Mouse (Mus musculus): ENCODE results near the gene Spon1. TPM values are rescaled to one million over a fixed set of nuclear protein-coding genes. Genes with fewer than 3 reads are reported as not detected.
A peak's percentile ranks its signal among the peaks of the same experiment; 100 is the strongest.

Spon1 gene
- total and polyA plus RNA-seq, 3 experiments = 8.3 to 11.8 (median 11.5) TPM

GRCm38 (mm10) chr7:113730406-113731247, 35.2 kb upstream of the Spon1 start:
- H3K4me1 ChIP-seq (ENCODE audit: control insufficient read depth, insufficient read depth, low read length) = no peaks in the 10 kb centered on the region
- H3K9ac ChIP-seq (ENCODE audit: low read depth, low read length) = no peak overlapping the region
- no peak for TF ChIP-seq POLR2A (IDR thresholded peaks at IDR 0.05; ENCODE audit: insufficient read depth, low read depth, low read length)
- TF ChIP-seq CTCF (IDR thresholded peaks at IDR 0.05) = no peak
- TF ChIP-seq EP300 (IDR thresholded peaks at IDR 0.05; ENCODE audit: insufficient read depth, low read depth, low read length) = no peak
- no peaks in the 10 kb centered on the region for H3K36me3 ChIP-seq (ENCODE audit: control insufficient read depth, insufficient read depth, low read length)
- intact Hi-C loops (cut with DNase I) = no loop called here
- no peaks in the 10 kb centered on the region for H3K27me3 ChIP-seq (ENCODE audit: control insufficient read depth, insufficient read depth, low read length)
- no peak for DNase-seq
- H3K4me3 ChIP-seq = no peak overlapping the region
- H3K79me2 ChIP-seq (replicated peaks; ENCODE audit: control insufficient read depth, insufficient read depth, low read length) = no peaks in the 10 kb centered on the region
- WGBS = 89% methylated on average over 8 of the region's 8 CpGs
- H3K27ac ChIP-seq = no peak overlapping the region

DNA sequence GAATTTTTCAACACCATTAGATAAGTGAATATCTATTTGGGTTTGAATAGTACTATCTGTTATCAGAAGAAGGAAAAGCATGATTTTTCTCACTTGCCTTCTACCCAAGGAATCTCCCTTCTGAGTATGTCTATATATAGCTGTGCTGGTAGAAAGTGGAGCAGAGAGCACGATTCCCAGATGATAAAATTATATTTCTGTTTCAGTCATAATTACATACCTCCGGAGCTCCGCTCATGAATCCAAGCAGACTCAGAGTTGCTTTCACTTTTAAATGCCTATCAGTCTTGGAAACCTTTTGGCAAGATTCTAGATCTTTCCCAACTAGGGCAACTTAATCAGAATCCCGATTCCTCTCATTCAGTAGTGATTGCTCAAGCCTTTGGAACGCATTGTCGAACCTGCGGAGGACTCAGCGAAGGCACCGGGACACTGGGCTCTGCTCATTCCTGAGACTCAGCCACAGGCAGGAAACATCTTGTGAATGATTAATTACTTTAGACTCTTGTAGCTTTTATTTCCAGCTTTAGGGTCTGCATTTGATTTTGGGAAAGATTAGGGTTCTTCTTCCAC, 27.9 kb upstream of the Spon1 start:
- H3K36me3 ChIP-seq (ENCODE audit: control insufficient read depth, insufficient read depth, low read length) = no peaks in the 10 kb centered on the region

GRCm38 (mm10) chr7:113739181-113739580, 26.6 kb upstream of the Spon1 start:
- TF ChIP-seq EP300 (IDR thresholded peaks at IDR 0.05; ENCODE audit: insufficient read depth, low read depth, low read length) (no peak), CTCF (IDR thresholded peaks at IDR 0.05) (no peak), POLR2A (IDR thresholded peaks at IDR 0.05; ENCODE audit: insufficient read depth, low read depth, low read length) (no peak)
- H3K9ac ChIP-seq (ENCODE audit: low read depth, low read length) = no peak overlapping the region
- no peaks in the 10 kb centered on the region for H3K36me3 ChIP-seq (ENCODE audit: control insufficient read depth, insufficient read depth, low read length)
- no peak overlapping the region for H3K4me3 ChIP-seq
- H3K27ac ChIP-seq = no peak overlapping the region
- no peaks in the 10 kb centered on the region for H3K79me2 ChIP-seq (replicated peaks; ENCODE audit: control insufficient read depth, insufficient read depth, low read length)
- no peak for DNase-seq
- WGBS = 73% methylated on average over 7 of the region's 7 CpGs
- intact Hi-C loops (cut with DNase I) = no loop called here
- H3K4me1 ChIP-seq (ENCODE audit: control insufficient read depth, insufficient read depth, low read length) = no peaks in the 10 kb centered on the region
- H3K27me3 ChIP-seq (ENCODE audit: control insufficient read depth, insufficient read depth, low read length) = no peaks in the 10 kb centered on the region

More for the DNA sequence above, 27.9 kb upstream of the Spon1 start:
- no peaks in the 10 kb centered on the region for H3K4me1 ChIP-seq (ENCODE audit: control insufficient read depth, insufficient read depth, low read length)
- WGBS = 42% methylated on average over 9 of the region's 9 CpGs
- no peak for DNase-seq
- intact Hi-C loops (cut with DNase I) = no loop called here
- H3K27ac ChIP-seq = no peak overlapping the region
- H3K4me3 ChIP-seq = peak overlapping the region; percentile 21
- TF ChIP-seq POLR2A (IDR thresholded peaks at IDR 0.05; ENCODE audit: insufficient read depth, low read depth, low read length) = no peak
- TF ChIP-seq CTCF (IDR thresholded peaks at IDR 0.05) = no peak
- no peak for TF ChIP-seq EP300 (IDR thresholded peaks at IDR 0.05; ENCODE audit: insufficient read depth, low read depth, low read length)
- no peaks in the 10 kb centered on the region for H3K79me2 ChIP-seq (replicated peaks; ENCODE audit: control insufficient read depth, insufficient read depth, low read length)
- no peaks in the 10 kb centered on the region for H3K27me3 ChIP-seq (ENCODE audit: control insufficient read depth, insufficient read depth, low read length)
- H3K9ac ChIP-seq (ENCODE audit: low read depth, low read length) = no peak overlapping the region

GRCm38 (mm10) chr7:113742644-113743043, 23.2 kb upstream of the Spon1 start:
- Histone ChIP-seq H3K27me3 (ENCODE audit: control insufficient read depth, insufficient read depth, low read length) (no peaks in the 10 kb centered on the region), H3K4me1 (ENCODE audit: control insufficient read depth, insufficient read depth, low read length) (no peaks in the 10 kb centered on the region), H3K27ac (no peak overlapping the region), H3K79me2 (replicated peaks; ENCODE audit: control insufficient read depth, insufficient read depth, low read length) (no peaks in the 10 kb centered on the region), H3K4me3 (no peak overlapping the region), H3K9ac (ENCODE audit: low read depth, low read length) (no peak overlapping the region), H3K36me3 (ENCODE audit: control insufficient read depth, insufficient read depth, low read length) (no peaks in the 10 kb centered on the region)
- WGBS = 88% methylated on average over 4 of the region's 4 CpGs
- TF ChIP-seq EP300 (IDR thresholded peaks at IDR 0.05; ENCODE audit: insufficient read depth, low read depth, low read length) = no peak
- intact Hi-C loops (cut with DNase I) = no loop called here
- DNase-seq = no peak

DNA sequence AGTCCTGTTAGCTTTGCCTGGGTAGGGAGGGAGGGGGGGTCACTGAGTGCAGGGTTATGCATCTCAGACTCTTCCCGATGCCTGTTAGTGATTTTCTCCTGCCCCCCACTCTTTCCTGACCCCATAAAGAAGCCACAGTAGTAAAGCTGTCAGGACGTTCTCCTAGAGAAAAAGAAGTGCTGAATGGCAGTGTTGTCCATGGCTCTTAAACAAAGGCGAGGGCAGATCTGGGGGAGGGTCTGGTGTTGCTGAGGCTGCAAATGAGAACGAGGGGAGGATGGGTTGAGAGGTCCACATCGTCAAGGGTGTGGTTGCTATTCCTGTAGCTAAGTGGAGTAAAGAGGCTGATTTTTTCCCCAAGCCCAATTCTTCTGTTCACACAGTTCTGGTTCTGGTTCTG, 21.8 kb upstream of the Spon1 start:
- intact Hi-C loops (cut with DNase I) = no loop called here
- H3K27ac ChIP-seq = no peak overlapping the region
- no peak for TF ChIP-seq EP300 (IDR thresholded peaks at IDR 0.05; ENCODE audit: insufficient read depth, low read depth, low read length)
- TF ChIP-seq POLR2A (IDR thresholded peaks at IDR 0.05; ENCODE audit: insufficient read depth, low read depth, low read length) = no peak
- H3K79me2 ChIP-seq (replicated peaks; ENCODE audit: control insufficient read depth, insufficient read depth, low read length) = no peaks in the 10 kb centered on the region
- WGBS = 70% methylated on average over 5 of the region's 5 CpGs
- H3K9ac ChIP-seq (ENCODE audit: low read depth, low read length) = no peak overlapping the region
- no peak overlapping the region for H3K4me3 ChIP-seq
- DNase-seq = no peak
- no peaks in the 10 kb centered on the region for H3K36me3 ChIP-seq (ENCODE audit: control insufficient read depth, insufficient read depth, low read length)
- H3K27me3 ChIP-seq (ENCODE audit: control insufficient read depth, insufficient read depth, low read length) = no peaks in the 10 kb centered on the region
- H3K4me1 ChIP-seq (ENCODE audit: control insufficient read depth, insufficient read depth, low read length) = no peaks in the 10 kb centered on the region

- intact Hi-C loops (cut with DNase I) = no loop called here
- TF ChIP-seq EP300 (IDR thresholded peaks at IDR 0.05; ENCODE audit: insufficient read depth, low read depth, low read length) (no peak), POLR2A (IDR thresholded peaks at IDR 0.05; ENCODE audit: insufficient read depth, low read depth, low read length) (no peak), CTCF (IDR thresholded peaks at IDR 0.05) (no peak)
- H3K27ac ChIP-seq = no peak overlapping the region
Measured at GRCm38 (mm10) chr7:113756616-113757015, 9.2 kb upstream of the Spon1 start.

More at GRCm38 (mm10) chr7:113756616-113757015, 9.2 kb upstream of the Spon1 start:
- no peaks in the 10 kb centered on the region for H3K27me3 ChIP-seq (ENCODE audit: control insufficient read depth, insufficient read depth, low read length)
- H3K9ac ChIP-seq (ENCODE audit: low read depth, low read length) = no peak overlapping the region
- H3K4me3 ChIP-seq = no peak overlapping the region
- no peaks in the 10 kb centered on the region for H3K36me3 ChIP-seq (ENCODE audit: control insufficient read depth, insufficient read depth, low read length)
- H3K4me1 ChIP-seq (ENCODE audit: control insufficient read depth, insufficient read depth, low read length) = no peaks in the 10 kb centered on the region
- H3K79me2 ChIP-seq (replicated peaks; ENCODE audit: control insufficient read depth, insufficient read depth, low read length) = no peaks in the 10 kb centered on the region
- 79% methylated on average over 2 of the region's 2 CpGs for WGBS
- no peak for DNase-seq

Data from heart, adult 2 months (tissue).